Mouse (Mus musculus) CH12.LX (cell line): Measurements from ENCODE around the gene Efna3.

Experiments used
- CHD1 ChIP-seq: IDR thresholded peaks from 2 replicates; pipeline ENCODE4 v1.6.1; 2012; ENCODE audit warnings: low read depth, low read length, improper control_type of control experiment, inconsistent platforms
- CTCF ChIP-seq, 2 experiments: IDR thresholded peaks in 1 of 2; conservative IDR thresholded peaks in 1 of 2; 2 replicates each; pipeline ENCODE4 v1.5.1; 2011 to 2012; ENCODE audit warnings: low read depth in 2 of 2, low read length in 2 of 2, improper control_type of control experiment in 1 of 2, inconsistent platforms in 1 of 2, mild to moderate bottlenecking in 1 of 2, moderate library complexity in 1 of 2
- EP300 ChIP-seq: IDR thresholded peaks from 2 replicates; pipeline ENCODE4 v1.6.1; 2011; ENCODE audit warnings: low read length, improper control_type of control experiment
- HCFC1 ChIP-seq: IDR thresholded peaks from 2 replicates; pipeline ENCODE4 v1.6.1; 2012; ENCODE audit warnings: low read depth, mild to moderate bottlenecking, inconsistent platforms, low read length, improper control_type of control experiment
- MEF2A ChIP-seq: IDR thresholded peaks from 2 replicates; pipeline ENCODE4 v1.6.1; 2014; ENCODE audit warnings: low read depth, mild to moderate bottlenecking, inconsistent platforms, low read length, improper control_type of control experiment, borderline replicate concordance
- NELFE ChIP-seq: IDR thresholded peaks from 2 replicates; pipeline ENCODE4 v1.6.1; 2011; ENCODE audit warnings: low read depth, low read length, improper control_type of control experiment
- PAX5 ChIP-seq: IDR thresholded peaks from 2 replicates; pipeline ENCODE4 v1.6.1; 2012; ENCODE audit warnings: low read length, inconsistent platforms, mixed read lengths
- POLR2A ChIP-seq: IDR thresholded peaks from 2 replicates; pipeline ENCODE4 v1.6.1; 2011; ENCODE audit warnings: low read depth, mild to moderate bottlenecking, improper control_type of control experiment, low read length
- RAD21 ChIP-seq: IDR thresholded peaks from 2 replicates; pipeline ENCODE4 v1.6.1; 2011; ENCODE audit warnings: low read depth, mild to moderate bottlenecking, low read length, improper control_type of control experiment, moderate library complexity
- SIN3A ChIP-seq: IDR thresholded peaks from 2 replicates; pipeline ENCODE4 v1.6.1; 2012; ENCODE audit warnings: low read length, improper control_type of control experiment, inconsistent platforms
- TBP ChIP-seq: conservative IDR thresholded peaks from 2 replicates; pipeline ENCODE4 v1.6.1; 2011; ENCODE audit warnings: low read depth, low read length, improper control_type of control experiment
- TCF12 ChIP-seq: IDR thresholded peaks from 2 replicates; pipeline ENCODE4 v1.6.1; 2014; ENCODE audit warnings: low read depth, mild to moderate bottlenecking, inconsistent platforms, low read length, improper control_type of control experiment
- ZMIZ1 ChIP-seq: IDR thresholded peaks from 2 replicates; pipeline ENCODE4 v1.6.1; 2012; ENCODE audit warnings: low read depth, mild to moderate bottlenecking, inconsistent platforms, low read length, improper control_type of control experiment

DNA sequence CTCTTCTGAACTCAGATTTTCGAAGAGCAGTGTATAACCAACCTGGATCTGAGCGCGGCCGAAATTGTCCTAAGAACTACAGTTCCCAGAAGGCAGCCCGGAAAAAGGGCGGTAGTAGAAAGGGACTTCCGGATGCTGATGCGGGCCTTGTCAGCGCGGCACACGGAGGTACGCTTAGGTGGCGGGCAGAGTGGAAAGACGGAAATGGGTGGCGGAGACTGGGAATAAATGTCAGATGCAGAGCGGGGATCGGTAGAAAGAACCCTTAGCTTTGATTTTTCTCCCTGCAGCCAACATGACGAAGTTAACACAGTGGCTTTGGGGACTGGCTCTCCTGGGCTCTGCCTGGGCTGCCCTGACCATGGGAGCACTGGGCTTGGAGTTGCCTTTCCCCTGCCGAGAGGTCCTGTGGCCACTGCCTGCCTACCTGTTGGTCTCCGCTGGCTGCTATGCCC lies 56.3 kb downstream of the Efna3 start:
- TF ChIP-seq CHD1 (no peak), CTCF (conservative IDR thresholded peaks at IDR 0.05 in 1 of 2, IDR thresholded peaks at IDR 0.05 in 1 of 2; ENCODE audit: low read depth in 2 of 2, low read length in 2 of 2) (no peak), POLR2A (peak; percentile 91), ZMIZ1 (peak; percentile 83), RAD21 (no peak), SIN3A (peak; percentile 94), MEF2A (peak; percentile 69), TBP (peak; percentile 85; the same call in 1 of the 2 replicates), TCF12 (peak; percentile 91), PAX5 (no peak), HCFC1 (peak; percentile 100), EP300 (no peak), NELFE (peak; percentile 94)
